Mouse (Mus musculus) layer of hippocampus, postnatal 14 days (tissue): ENCODE data around the gene Arl1. TPM values are rescaled to one million over a fixed set of nuclear protein-coding genes. Genes with fewer than 3 reads are reported as not detected.
"Not testable (repeated sequence)": the region's sequence is repeated elsewhere in the genome, so short reads cannot be mapped to it uniquely, and the experiment has no call there.

ENCODE experiments used
- DNase-seq, 2 experiments: peaks; one replicate each; pipeline ENCODE4 v3.0.0; 2021 to 2022; ENCODE audit warnings: low spot score in 2 of 2, mixed read lengths in 1 of 2
- long read RNA-seq, 2 experiments: library from polyadenylated mRNA; stranded (forward); transcript quantifications; one replicate each; pipeline ENCODE4 v2.0.0; 2021
- total RNA-seq, 2 experiments: library from RNA; stranded (reverse); gene quantifications; 2 replicates each; pipeline ENCODE4 v1.2.3; 2021

Arl1 gene
- 100 to 1,000 TPM; 124 to 129 TPM for total RNA-seq
- long read RNA-seq, experiment 1, transcript Arl1-202 (6 exons, 2,080 nt): major isoform, 189 of 198 reads
- long read RNA-seq, experiment 1, partial matches to known transcripts: 1 of 198 reads
- long read RNA-seq, experiment 1, other reads (novel, unspliced or antisense): 8 of 198 reads
- long read RNA-seq, experiment 2, transcript Arl1-202 (6 exons, 2,080 nt): major isoform, 300 of 316 reads
- long read RNA-seq, experiment 2, partial matches to known transcripts: 3 of 316 reads
- long read RNA-seq, experiment 2, other reads (novel, unspliced or antisense): 13 of 316 reads

GRCm38 (mm10) chr10:88730571-88731495 is at the start of gene Arl1:
Arl1 (plus strand) TSS chr10:88730858.
- peak; percentile 86 to 93 for DNase-seq

GRCm38 (mm10) chr10:88682904-88683563 is 47.6 kb upstream of the Arl1 start:
- no peak for DNase-seq

DNA sequence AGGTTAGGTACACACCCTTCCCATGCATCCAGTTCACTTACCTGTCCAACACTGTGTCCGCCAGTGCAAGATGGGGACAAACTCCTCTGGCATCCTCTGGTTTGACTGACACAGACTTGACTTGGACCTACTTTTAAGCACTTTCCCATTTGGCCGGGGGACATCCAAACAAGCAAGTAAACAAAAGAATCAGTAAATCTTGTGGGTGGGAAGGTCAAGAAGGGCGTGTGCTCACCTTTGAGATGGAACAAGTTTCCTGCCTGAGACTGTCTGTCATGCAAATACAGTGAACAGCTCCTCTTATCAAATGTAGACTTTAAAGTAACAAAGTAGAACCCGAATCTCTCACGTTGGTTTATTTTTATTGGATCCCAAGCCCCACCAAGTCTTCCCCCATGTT is 45.7 kb upstream of the Arl1 start, which contains the start of gene Spic:
Gene Spic, minus strand, starts transcription at position 91 of the 400 bp plus-strand sequence.
- DNase-seq: no peak

GRCm38 (mm10) chr10:88700938-88701337 is 29.7 kb upstream of the Arl1 start:
- no peak for DNase-seq

DNA sequence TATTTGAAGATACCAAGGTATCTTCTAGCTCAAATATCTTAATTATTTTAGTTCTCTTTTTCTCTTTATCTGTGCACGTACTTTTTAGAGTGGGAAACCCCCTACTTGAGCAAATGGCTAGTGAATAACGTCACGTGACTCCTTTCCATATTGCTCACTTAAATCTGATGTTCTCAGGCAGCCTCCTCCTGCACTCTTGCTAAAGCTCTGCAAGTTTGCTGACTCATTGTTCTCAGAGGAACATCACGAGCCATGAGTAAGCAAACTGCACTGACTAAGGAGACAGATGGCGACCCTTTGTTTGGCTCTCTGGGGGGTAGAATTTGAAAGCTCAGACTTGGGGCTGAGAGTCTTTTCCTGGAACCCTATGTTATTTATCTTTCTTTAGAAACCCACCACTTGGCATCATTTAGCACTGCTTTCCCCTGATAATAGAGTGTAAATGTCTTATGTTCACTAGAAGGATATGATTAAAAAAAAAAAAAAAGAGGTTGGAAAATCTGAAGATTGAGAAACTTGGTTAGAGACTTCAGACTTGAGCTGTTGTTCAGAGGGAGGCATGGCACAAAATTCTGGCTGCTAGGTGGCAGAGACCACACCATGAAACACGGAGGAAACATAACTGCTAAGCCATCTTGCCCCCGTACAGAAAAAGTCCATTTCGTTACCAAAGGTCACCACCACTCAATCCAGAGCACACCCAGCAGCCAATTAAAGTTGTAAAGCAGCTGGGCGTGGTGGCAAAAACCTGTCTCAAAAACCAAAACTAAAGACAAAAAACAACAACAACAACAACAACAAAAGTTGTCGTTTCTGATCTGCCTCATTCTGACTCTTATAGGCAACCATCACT is 21.8 kb upstream of the Arl1 start:
- peak in 1 of 2 experiments; percentile 32 for DNase-seq

DNA sequence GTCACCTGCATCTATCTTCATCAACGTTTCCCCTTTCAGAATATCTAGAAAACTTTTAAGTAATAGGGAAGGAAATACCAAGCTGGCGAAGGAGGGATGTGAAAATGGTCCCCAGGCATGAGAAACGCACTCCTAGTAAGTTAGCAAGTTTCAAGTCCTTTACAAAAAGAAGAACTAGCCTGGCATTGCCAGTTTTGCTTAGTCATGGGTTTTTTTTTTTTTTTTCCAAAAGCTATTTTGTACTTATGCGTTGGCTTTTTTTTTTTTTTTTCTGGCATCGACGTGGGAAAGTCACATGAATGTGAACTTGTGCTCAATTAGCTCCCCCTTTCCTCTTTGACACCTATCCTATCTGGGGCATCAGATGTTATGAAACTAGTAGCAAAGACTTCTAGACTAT is 18.3 kb upstream of the Arl1 start:
- DNase-seq: no peak

DNA sequence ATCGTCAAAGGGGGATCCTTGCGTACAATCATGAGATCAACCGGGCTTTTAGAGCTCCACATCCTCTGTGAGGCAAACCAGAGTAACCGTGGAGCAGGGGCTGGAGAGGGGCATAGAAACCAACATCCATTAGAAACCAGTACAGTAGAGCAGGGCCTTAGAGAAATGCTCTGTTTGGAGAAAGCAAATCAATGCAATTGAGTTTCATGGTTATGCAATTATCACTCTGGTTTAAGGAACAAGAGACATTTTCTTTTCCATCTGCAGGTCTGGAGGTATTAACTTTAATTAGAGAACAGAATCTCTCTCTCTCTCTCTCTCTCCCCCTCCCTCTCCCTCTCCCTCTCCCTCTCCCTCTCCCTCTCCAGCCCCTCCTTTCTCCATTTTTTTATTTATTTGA is 15.9 kb upstream of the Arl1 start:
- DNase-seq: no peak

- no peak for DNase-seq
These were observed 15.0 kb upstream of the Arl1 start for GRCm38 (mm10) chr10:88715621-88716020.

DNA sequence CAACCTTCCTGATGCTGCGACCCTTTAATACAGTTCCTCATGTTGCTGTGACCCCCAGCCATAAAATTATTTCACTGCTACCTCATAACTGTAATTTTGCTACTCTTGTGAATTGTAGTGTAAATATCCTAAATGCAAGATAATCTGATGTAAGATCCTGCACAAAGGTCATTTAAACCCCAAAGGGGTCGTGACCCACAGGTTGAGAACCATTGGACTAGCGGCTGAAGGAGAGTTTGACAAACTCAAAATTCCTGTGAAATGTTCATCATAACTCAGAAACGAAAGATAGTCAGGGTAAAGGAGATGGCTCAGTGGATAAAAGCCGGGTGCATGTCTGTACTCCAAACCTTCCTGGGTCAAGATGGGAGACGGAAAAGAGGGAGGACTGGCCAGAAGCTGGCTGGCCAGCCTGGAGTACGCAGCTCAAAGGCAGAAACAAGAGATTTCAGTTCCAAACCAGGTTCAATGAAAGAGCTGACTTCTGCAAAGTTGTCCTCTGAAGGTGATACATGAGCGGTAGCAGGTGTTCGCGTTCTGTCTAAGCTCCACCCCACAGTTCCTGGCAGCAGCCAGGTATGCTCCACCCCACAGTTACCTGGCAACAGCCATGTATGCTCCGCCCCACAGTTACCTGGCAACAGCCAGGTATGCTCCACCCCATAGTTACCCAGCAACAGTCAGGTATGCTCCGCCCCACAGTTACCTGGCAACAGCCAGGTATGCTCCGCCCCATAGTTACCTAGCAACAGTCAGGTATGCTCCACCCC is 13.5 kb upstream of the Arl1 start:
- no peak for DNase-seq

DNA sequence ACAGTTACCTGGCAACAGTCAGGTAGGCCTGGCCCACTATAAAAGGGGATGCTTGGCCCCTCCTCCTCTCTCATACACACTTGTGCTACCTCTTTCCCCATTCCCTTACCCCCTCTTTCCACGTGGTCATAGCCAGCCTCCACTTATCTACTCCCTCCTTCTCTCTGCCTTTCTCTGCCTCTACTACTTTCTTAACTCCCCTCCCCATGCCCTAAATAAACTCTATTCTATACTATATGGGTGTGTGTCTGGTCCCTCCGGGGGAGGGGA is 13.0 kb upstream of the Arl1 start:
- DNase-seq: no peak

DNA sequence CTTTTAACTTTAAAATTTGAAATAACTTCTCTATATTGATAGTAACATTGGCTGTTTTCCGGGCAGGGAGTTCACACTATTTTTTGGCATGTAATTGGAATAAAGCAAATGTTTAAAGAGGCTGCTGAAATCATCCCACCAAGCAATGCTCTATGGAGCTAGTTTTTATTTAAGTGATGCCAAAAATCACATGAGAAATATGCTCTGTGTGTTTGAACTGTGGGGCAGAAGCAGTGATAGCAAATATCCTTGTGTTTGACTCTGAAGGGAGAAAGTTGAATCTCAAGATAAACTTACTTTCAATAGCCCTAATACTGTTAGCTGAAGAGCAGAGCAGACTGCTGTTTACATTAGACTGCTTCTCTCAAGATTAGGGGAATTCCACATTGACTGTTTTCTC is 11.0 kb upstream of the Arl1 start:
- no peak for DNase-seq

DNA sequence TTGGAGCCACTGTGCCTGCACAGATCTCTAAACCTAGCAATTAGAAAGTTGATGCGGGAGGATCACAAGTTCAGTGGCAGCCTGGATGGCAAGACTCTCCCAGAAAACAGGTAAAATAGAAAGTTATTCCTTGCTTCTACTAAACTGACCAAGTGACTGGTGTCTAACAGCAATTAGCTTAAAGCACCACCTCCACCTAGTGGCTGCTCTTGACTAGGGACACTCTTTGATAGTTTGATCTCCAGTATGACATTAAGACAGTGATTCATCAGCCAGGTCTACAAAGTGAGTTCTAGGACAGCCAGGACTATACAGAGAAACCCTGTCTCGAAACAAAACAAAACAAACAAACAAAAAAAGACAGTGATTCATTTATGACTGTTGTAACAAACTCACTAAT is 5.3 kb upstream of the Arl1 start:
- no peak for DNase-seq

DNA sequence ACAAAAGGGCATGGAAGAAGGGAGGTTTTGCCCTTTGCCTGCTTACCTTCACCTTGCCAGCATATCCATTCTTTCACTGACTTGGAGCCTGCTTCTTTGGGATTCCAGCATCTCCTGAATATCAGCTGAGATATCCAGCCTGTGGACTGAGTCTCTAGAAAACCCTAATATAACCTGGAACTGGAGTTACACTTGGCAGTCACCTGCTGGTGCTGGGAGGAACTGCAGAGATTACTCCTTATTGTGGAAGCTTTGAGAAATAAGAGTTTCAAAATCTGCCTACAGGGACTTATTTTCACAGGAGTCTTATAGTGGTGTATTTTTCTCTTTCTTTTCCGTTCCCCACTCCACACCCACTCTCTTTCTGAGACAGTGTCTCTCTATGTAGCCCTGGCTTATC is 3.5 kb upstream of the Arl1 start:
- peak in 1 of 2 experiments; percentile 24 for DNase-seq

DNA sequence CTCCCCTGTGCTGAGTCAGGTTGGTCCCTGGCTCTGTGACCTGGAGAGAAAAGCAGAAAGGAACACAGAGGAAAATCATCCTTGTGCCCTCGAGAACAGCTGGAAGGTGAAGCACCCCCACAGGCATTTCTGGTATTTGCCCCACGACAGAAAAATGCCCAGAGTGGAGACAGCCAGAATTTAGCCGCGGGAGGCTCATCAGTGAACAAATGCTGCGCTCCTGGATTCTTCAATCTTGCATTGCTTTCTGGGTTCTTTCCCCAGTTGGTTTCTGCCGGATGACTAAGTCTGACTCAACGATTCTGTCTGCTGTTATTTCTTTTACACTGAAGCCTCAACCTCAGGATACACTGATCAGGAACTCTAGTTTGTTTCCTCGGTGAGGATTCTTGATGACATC is 2.5 kb upstream of the Arl1 start:
- no peak for DNase-seq

DNA sequence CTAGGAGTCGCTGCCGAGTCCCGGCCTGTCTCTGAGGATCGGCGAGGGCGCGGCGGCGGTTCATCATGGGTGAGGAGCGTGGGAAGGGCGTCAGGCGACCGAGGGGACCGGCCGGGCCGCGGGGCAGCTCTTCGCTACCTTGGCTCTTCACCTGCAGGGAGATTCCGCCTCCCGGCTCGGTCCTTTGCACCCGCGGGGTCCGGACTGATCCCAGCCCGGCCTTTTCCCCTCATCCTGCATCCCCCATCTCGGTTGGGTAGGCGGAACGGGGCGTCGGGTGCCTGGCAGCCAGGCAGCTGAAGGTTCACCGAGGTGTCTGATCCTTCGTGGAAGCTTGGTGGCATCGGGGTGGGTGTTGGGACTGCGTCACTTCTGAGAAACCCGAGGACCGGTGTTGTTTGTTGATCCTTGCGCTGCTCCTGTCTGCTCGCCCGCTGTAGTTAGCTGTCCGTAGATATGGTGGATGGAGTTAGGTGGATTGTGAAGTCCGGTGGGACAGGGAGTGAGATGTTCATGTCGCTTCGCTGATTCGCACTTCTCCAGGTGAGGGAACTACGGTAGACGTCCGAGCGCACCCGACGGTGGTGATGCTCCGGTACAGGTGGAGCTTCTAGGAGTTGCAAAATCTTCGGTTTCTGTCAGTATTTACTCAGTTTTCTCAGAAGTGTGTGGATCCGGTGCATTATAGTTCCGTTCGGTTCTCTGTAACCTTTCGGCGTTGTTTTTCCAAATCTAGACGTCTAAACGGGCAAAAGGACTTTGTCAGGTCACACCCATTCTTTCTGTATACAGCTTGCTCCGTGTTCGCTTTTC is 1.0 kb downstream of the Arl1 start:
- peak in 1 of 2 experiments; percentile 17 for DNase-seq

DNA sequence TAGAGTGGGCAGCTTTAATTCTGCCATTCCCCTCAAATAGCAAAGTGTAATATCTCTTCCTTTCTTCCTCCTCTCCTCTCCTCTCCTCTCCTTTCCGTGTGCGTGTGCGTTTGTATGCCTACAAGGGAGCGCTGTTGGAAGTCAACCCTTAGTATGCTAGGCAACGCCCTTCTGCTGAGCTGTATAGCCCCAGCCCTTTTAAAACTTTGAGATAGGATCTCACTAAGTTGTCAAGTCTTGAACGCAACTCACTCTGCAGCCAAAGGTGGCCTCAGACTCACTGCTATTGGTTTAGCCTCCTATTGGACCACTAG is 1.6 kb downstream of the Arl1 start:
- DNase-seq: no peak

GRCm38 (mm10) chr10:88739074-88739473 is 8.4 kb downstream of the Arl1 start:
- not testable (repeated sequence) for DNase-seq

DNA sequence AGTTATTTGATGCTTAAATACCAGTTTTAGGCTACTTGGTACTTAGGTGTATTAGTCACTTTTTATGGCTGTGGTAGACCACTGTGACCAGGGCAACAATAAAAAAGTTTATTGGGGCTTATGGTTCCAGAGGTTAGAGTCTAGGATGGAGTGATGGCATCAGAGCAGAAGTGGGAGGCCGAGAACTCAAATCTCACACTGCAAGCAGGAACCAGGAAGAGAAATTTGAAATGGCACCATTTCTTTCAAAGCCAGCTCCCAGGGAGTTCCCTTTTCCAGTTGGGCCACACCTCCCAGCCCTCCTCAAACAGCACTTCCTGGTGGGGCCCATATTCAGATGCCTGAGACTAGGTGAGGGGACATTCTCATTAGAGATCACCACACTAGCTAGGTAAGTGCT is 9.2 kb downstream of the Arl1 start:
- no peak for DNase-seq

DNA sequence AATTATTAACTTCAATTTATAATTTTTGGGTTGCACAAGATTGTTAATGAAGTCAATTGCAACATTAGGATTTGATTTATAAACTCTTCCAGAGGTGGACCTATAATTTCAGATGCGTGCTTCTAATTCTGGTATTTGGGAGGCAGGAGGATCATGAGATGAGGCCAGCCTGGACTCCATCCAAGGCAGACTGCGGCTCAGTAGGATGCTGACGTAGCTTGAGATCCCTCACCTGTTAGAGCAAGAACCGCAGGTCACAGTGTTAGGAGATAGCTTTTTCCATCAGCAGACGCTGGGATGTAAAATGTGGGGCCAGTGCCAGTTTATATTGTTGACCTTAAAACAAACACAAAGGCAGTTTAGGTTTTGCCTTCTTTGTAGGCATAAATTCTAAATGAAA is 10.1 kb downstream of the Arl1 start:
- no peak for DNase-seq

DNA sequence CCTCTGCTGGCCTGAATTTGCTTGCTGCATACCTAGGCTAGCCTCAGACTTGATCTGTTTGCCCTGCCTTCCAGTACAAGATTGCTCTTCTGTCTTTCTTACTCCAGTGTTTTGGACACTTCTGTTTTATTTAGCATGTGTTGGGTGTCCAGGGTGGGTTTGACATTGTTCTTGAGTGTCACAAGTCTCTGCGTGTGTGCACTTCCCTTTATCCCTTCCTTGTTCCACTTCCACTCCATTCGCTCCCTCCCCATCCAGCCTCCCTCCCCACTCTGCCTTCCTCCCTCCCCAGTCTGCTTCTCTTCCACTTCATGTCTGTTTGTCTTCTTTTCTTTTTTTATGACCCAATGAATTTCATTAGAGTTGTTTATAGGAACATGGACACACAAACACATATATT is 10.8 kb downstream of the Arl1 start:
- DNase-seq: no peak
